Mouse (Mus musculus) liver, embryonic 14.5 days (tissue): ENCODE data around the gene Micall2.

Experiments
- CTCF ChIP-seq: IDR thresholded peaks from 2 replicates; pipeline ENCODE4 v1.5.1; 2016; ENCODE audit warnings: antibody characterized with exemption, low read depth, control low read depth
- EP300 ChIP-seq: IDR thresholded peaks from 2 replicates; pipeline ENCODE4 v1.6.1; 2016; ENCODE audit warnings: antibody characterized with exemption, low read depth

- peak; percentile 97 for TF ChIP-seq CTCF
- no peak for TF ChIP-seq EP300
Measured at GRCm38 (mm10) chr5:139750535-139750934, 14.4 kb upstream of the Micall2 start.
